Mouse (Mus musculus) G1E-ER4 (cell line): ENCODE data around the gene Lst1. TPM values are rescaled to one million over a fixed set of nuclear protein-coding genes. Genes with fewer than 3 reads are reported as not detected.

Experiments
- GATA1 ChIP-seq: IDR thresholded peaks from one replicate; pipeline ENCODE4 v1.8.0; 2012; ENCODE audit warnings: low read length, inconsistent platforms
- polyA plus RNA-seq: library from polyadenylated mRNA; stranded (reverse); fragments of >175 nt; gene quantifications from 2 replicates; pipeline ENCODE4 v1.2.3, GENCODE M21; 2012

The Lst1 gene
- polyA plus RNA-seq, 1 experiment: 0.39 TPM

GRCm38 (mm10) chr17:35219601-35220041 is 31.4 kb upstream of the Lst1 start:
- TF ChIP-seq GATA1: no peak

DNA sequence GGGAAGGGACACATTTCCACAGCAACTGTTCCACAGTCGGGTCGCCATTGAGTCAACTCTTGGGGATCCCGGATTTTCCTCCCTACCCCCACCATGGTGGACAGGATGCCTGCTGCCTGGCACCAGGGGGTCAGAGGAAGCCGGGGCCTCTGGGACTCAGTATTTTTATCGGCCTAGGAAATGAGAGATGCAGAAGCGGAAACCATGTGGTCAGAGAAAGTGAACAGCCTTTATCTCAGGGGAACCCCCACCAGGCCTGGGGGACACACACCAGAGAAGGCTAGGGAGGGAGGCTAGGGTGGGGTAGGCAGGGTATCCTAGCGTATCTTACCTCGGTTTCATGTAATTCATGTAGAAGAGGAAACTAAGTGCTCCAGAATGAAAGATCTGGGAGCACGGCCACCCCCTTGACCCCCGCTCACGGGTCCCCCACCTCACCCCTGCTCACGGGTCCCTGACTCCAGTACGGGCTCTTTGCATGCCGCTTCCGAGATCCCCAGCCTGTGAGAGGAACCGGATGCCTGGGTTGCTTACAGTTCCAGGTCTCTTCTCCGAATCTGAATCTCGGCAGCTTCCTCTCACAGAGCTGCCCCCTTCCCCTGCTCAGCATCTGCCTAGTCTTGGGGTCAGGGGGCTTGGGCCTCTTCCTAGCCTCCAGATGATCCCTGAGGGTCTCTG is 30.4 kb upstream of the Lst1 start:
- TF ChIP-seq GATA1: no peak

DNA sequence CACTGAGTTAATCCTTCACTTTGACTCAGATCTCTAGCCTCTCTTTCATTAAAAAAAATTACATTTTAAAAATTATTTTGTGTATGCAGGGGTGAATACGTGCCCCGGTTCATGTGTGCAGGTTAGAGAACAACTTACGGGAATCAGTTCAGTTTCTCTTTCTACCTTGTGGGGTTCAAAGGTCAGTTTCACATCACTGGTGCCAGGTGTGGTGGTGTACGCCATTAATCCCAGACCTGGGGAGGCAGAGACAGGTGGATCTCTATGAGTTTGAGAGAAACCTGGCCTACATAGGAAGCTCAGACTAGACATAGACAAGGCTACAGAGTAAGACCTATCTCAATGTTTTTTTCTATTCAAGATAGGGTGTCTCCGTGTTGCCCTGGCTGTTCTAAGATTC is 24.8 kb upstream of the Lst1 start:
- TF ChIP-seq GATA1: no peak

- no peak for TF ChIP-seq GATA1
Measured at GRCm38 (mm10) chr17:35210593-35210992, 22.4 kb upstream of the Lst1 start.

GRCm38 (mm10) chr17:35209785-35210535 is 21.7 kb upstream of the Lst1 start:
- TF ChIP-seq GATA1: no peak

- TF ChIP-seq GATA1: no peak
Measured at GRCm38 (mm10) chr17:35205380-35205769, 17.1 kb upstream of the Lst1 start.

- no peak for TF ChIP-seq GATA1
Measured at GRCm38 (mm10) chr17:35204494-35205379, 16.5 kb upstream of the Lst1 start, which contains the start of gene Lta. Lta (minus strand) TSS chr17:35205351.

- no peak for TF ChIP-seq GATA1
Measured at GRCm38 (mm10) chr17:35202442-35202841, 14.2 kb upstream of the Lst1 start.

GRCm38 (mm10) chr17:35201787-35202186 is 13.5 kb upstream of the Lst1 start, which contains the start of gene Tnf:
Tnf (minus strand) TSS chr17:35202007.
- no peak for TF ChIP-seq GATA1

DNA sequence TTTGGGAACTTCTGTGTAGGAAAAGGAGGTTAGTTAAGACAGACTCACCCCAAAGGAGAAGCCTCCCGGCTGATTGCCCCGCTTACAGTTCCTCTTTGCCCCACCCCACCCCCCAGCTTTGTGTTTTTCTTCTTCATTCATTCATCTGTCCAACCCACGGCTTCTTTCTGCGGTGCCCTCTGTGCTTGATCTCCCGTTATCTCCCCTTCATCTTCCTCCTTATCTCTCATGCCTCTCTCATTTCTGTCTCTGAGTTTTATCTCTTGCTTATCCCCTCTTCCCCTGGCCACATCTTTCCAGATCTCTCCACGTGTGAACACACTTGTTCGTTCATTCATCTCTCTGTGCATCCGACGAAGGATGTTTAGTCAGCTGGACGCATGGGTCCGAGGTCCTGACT is 12.9 kb upstream of the Lst1 start:
- no peak for TF ChIP-seq GATA1

- no peak for TF ChIP-seq GATA1
Measured at GRCm38 (mm10) chr17:35200398-35200797, 12.2 kb upstream of the Lst1 start.

DNA sequence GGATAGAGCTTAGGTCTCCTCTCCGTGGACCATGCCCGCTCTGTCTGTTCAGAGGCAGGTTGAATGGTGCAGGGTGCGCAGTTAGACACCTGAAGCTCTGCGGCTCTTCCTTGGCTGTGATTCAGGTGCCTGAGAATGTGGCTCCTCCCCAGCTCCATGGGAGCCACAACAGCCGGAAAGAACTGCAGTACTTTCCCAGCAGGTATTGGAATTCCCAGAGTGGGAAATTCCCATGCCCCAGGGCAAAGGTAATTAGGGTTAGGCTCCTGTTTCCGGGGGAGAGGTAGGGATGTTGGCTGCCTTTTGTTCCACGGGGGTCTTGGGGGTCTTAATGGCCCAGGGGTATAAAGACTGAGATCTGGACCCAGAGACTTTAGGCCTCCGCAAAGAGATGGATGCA is 10.7 kb upstream of the Lst1 start:
- no peak for TF ChIP-seq GATA1

GRCm38 (mm10) chr17:35198029-35198428 is 9.8 kb upstream of the Lst1 start:
- TF ChIP-seq GATA1: no peak

- no peak for TF ChIP-seq GATA1
Measured at GRCm38 (mm10) chr17:35197126-35197525, 8.9 kb upstream of the Lst1 start.

GRCm38 (mm10) chr17:35196321-35196641 is 8.0 kb upstream of the Lst1 start:
- TF ChIP-seq GATA1: no peak
